Mouse (Mus musculus): ENCODE data around the gene Dynlt1b.
A peak's percentile ranks its signal among the peaks of the same experiment; 100 is the strongest.
"Not testable (repeated sequence)": the region's sequence is repeated elsewhere in the genome, so short reads cannot be mapped to it uniquely, and the experiment has no call there.

Dynlt1b gene

GRCm38 (mm10) chr17:6429945-6430344 lies at the start of gene Dynlt1b:
Gene Dynlt1b (plus strand): TSS chr17:6430112.
- DNase-seq (ENCODE audit: low read depth in 2 of 2, low spot score in 2 of 2): peak; percentile 100

GRCm38 (mm10) chr17:6380182-6380841 lies 49.6 kb upstream of the Dynlt1b start:
- DNase-seq (ENCODE audit: low read depth in 2 of 2, low spot score in 2 of 2): not testable (repeated sequence)

GRCm38 (mm10) chr17:6381071-6381682 lies 48.7 kb upstream of the Dynlt1b start:
- not testable (repeated sequence) for DNase-seq (ENCODE audit: low read depth in 2 of 2, low spot score in 2 of 2)

GRCm38 (mm10) chr17:6386927-6387326 lies 43.0 kb upstream of the Dynlt1b start:
- not testable (repeated sequence) for DNase-seq (ENCODE audit: low read depth in 2 of 2, low spot score in 2 of 2)

- not testable (repeated sequence) for DNase-seq (ENCODE audit: low read depth in 2 of 2, low spot score in 2 of 2)
Measured at GRCm38 (mm10) chr17:6387380-6387911, 42.5 kb upstream of the Dynlt1b start.

- DNase-seq (ENCODE audit: low read depth in 2 of 2, low spot score in 2 of 2): not testable (repeated sequence)
Measured at GRCm38 (mm10) chr17:6389463-6389862, 40.4 kb upstream of the Dynlt1b start.

GRCm38 (mm10) chr17:6390731-6391130 lies 39.2 kb upstream of the Dynlt1b start:
- DNase-seq (ENCODE audit: low read depth in 2 of 2, low spot score in 2 of 2): not testable (repeated sequence)

- not testable (repeated sequence) for DNase-seq (ENCODE audit: low read depth in 2 of 2, low spot score in 2 of 2)
Measured at GRCm38 (mm10) chr17:6391736-6392135, 38.2 kb upstream of the Dynlt1b start.

GRCm38 (mm10) chr17:6392473-6393340 lies 37.2 kb upstream of the Dynlt1b start:
- not testable (repeated sequence) for DNase-seq (ENCODE audit: low read depth in 2 of 2, low spot score in 2 of 2)

- not testable (repeated sequence) for DNase-seq (ENCODE audit: low read depth in 2 of 2, low spot score in 2 of 2)
Measured at GRCm38 (mm10) chr17:6398079-6398478, 31.8 kb upstream of the Dynlt1b start.

GRCm38 (mm10) chr17:6398816-6399215 lies 31.1 kb upstream of the Dynlt1b start:
- DNase-seq (ENCODE audit: low read depth in 2 of 2, low spot score in 2 of 2): not testable (repeated sequence)

- not testable (repeated sequence) for DNase-seq (ENCODE audit: low read depth in 2 of 2, low spot score in 2 of 2)
Measured at GRCm38 (mm10) chr17:6399281-6400096, 30.4 kb upstream of the Dynlt1b start.

GRCm38 (mm10) chr17:6400097-6400489 lies 29.8 kb upstream of the Dynlt1b start:
- DNase-seq (ENCODE audit: low read depth in 2 of 2, low spot score in 2 of 2): not testable (repeated sequence)

GRCm38 (mm10) chr17:6404493-6404892 lies 25.4 kb upstream of the Dynlt1b start:
- not testable (repeated sequence) for DNase-seq (ENCODE audit: low read depth in 2 of 2, low spot score in 2 of 2)

- DNase-seq (ENCODE audit: low read depth in 2 of 2, low spot score in 2 of 2): not testable (repeated sequence)
Measured at GRCm38 (mm10) chr17:6406972-6407371, 22.9 kb upstream of the Dynlt1b start.

- not testable (repeated sequence) for DNase-seq (ENCODE audit: low read depth in 2 of 2, low spot score in 2 of 2)
Measured at GRCm38 (mm10) chr17:6410713-6411213, 19.1 kb upstream of the Dynlt1b start.

- not testable (repeated sequence) for DNase-seq (ENCODE audit: low read depth in 2 of 2, low spot score in 2 of 2)
Measured at GRCm38 (mm10) chr17:6417118-6417517, 12.8 kb upstream of the Dynlt1b start.

- not testable (repeated sequence) for DNase-seq (ENCODE audit: low read depth in 2 of 2, low spot score in 2 of 2)
Measured at GRCm38 (mm10) chr17:6420557-6420956, 9.4 kb upstream of the Dynlt1b start.

- DNase-seq (ENCODE audit: low read depth in 2 of 2, low spot score in 2 of 2): not testable (repeated sequence)
Measured at GRCm38 (mm10) chr17:6421547-6422326, 8.2 kb upstream of the Dynlt1b start.
